Mouse (Mus musculus) forebrain, embryonic 12.5 days (tissue): ENCODE measurements at regions not wholly inside any gene's neighbourhood (a gene's known extent, or its start where the extent isn't known, plus 50 kb on each side); places are given as distances from the start of the nearest gene placed in this dataset.

Experiments
- ATAC-seq: fragments of 200-750 bp; cut with Nextera tagmentation; 2 replicates; pipeline ENCODE4 v1.8.0; 2017; ENCODE audit warnings: moderate TSS enrichment; ENCODE audit not compliant: low FRiP score
- H3K27ac ChIP-seq: fragments of 300-500 bp; sonication (generic); 2 replicates; pipeline ENCODE4 v1.5.1; 2016; ENCODE audit warnings: mild to moderate bottlenecking
- H3K27me3 ChIP-seq: fragments of 300-500 bp; sonication (generic); 2 replicates; pipeline ENCODE4 v1.6.1; 2016; ENCODE audit warnings: mild to moderate bottlenecking
- H3K36me3 ChIP-seq: fragments of 300-500 bp; sonication (generic); replicated peaks from 2 replicates; pipeline ENCODE4 v1.6.1; 2016; ENCODE audit warnings: mild to moderate bottlenecking
- H3K4me1 ChIP-seq: fragments of 300-500 bp; sonication (generic); 2 replicates; pipeline ENCODE4 v1.6.1; 2016
- H3K4me2 ChIP-seq: fragments of 300-500 bp; sonication (generic); 2 replicates; pipeline ENCODE4 v1.6.1; 2016; ENCODE audit warnings: mild to moderate bottlenecking, moderate library complexity
- H3K4me3 ChIP-seq: fragments of 300-500 bp; sonication (generic); replicated peaks from 2 replicates; pipeline ENCODE4 v1.5.1; 2016; ENCODE audit warnings: mild to moderate bottlenecking
- H3K9ac ChIP-seq: fragments of 300-500 bp; sonication (generic); 2 replicates; pipeline ENCODE4 v1.6.1; 2016; ENCODE audit warnings: mild to moderate bottlenecking
- H3K9me3 ChIP-seq: fragments of 300-500 bp; sonication (generic); 2 replicates; pipeline ENCODE4 v1.6.1; 2016
- WGBS: fragments of 180-500 bp; shearing (Covaris S2); methylation state at CpG from one replicate; pipeline ENCODE4 v1.1.7; 2016; 5-methylcytosine and 5-hydroxymethylcytosine counted together

- no peak overlapping the region for H3K9ac ChIP-seq
- H3K4me3 ChIP-seq: no peak overlapping the region
- H3K4me2 ChIP-seq: no peak overlapping the region
- H3K27me3 ChIP-seq: no peaks in the 10 kb centered on the region
- no peaks in the 10 kb centered on the region for H3K9me3 ChIP-seq
- 47% methylated on average over 4 of the region's 4 CpGs for WGBS
- H3K36me3 ChIP-seq: no peaks in the 10 kb centered on the region
- H3K4me1 ChIP-seq: peaks cover 5% of the 10 kb centered on the region; the same call in 1 of the 2 replicates
- ATAC-seq: no peak
- H3K27ac ChIP-seq: no peak overlapping the region
Measured at GRCm38 (mm10) chr9:98791709-98792108, 50.6 kb upstream of the Prr23a1 start.

GRCm38 (mm10) chr9:98773651-98774185 is 68.6 kb upstream of the Prr23a1 start:
- Histone ChIP-seq H3K27ac (no peak overlapping the region), H3K36me3 (no peaks in the 10 kb centered on the region), H3K9me3 (no peaks in the 10 kb centered on the region), H3K4me3 (no peak overlapping the region), H3K4me1 (no peaks in the 10 kb centered on the region), H3K27me3 (no peaks in the 10 kb centered on the region), H3K9ac (no peak overlapping the region), H3K4me2 (no peak overlapping the region)
- ATAC-seq: no peak
- WGBS: 75% methylated on average over 5 of the region's 5 CpGs

DNA sequence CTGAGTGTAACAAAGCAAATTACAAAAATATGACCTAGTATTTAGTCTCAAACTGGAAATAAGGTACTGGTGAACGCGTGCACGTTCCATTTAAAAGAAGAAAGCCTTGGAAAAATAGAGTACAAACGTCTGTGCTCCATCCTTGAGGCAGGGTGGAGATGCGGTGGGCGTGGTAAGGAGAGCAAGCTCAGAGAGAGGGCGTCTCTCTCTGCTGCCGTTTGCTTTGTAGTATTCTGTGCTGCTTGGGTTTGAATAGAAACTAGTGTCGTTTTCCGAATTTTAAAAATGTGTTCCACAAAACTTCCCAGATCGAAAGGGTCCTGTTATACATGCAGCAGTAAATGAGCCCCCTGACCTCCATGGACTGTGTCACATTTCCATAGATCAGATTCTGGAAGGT is 69.1 kb upstream of the Prr23a1 start:
- H3K9ac ChIP-seq: no peak overlapping the region
- 86% methylated on average over 11 of the region's 11 CpGs for WGBS

GRCm38 (mm10) chr9:98754764-98755163 is 87.5 kb upstream of the Prr23a1 start:
- no peak overlapping the region for H3K4me2 ChIP-seq
- H3K36me3 ChIP-seq: no peaks in the 10 kb centered on the region
- H3K4me3 ChIP-seq: no peak overlapping the region
- WGBS: 88% methylated on average over 4 of the region's 4 CpGs
- H3K9ac ChIP-seq: no peak overlapping the region
- no peaks in the 10 kb centered on the region for H3K27me3 ChIP-seq
- H3K9me3 ChIP-seq: no peaks in the 10 kb centered on the region
- ATAC-seq: no peak
- H3K4me1 ChIP-seq: no peaks in the 10 kb centered on the region
- no peak overlapping the region for H3K27ac ChIP-seq

More for the DNA sequence above, 69.1 kb upstream of the Prr23a1 start:
- no peak overlapping the region for H3K4me2 ChIP-seq
- no peaks in the 10 kb centered on the region for H3K4me1 ChIP-seq
- H3K36me3 ChIP-seq: no peaks in the 10 kb centered on the region
- H3K27ac ChIP-seq: no peak overlapping the region
- ATAC-seq: no peak
- H3K27me3 ChIP-seq: no peaks in the 10 kb centered on the region
- H3K9me3 ChIP-seq: no peaks in the 10 kb centered on the region
- no peak overlapping the region for H3K4me3 ChIP-seq

GRCm38 (mm10) chr9:98753356-98753953 is 88.8 kb upstream of the Prr23a1 start:
- no peaks in the 10 kb centered on the region for H3K9me3 ChIP-seq
- H3K4me3 ChIP-seq: no peak overlapping the region
- no peaks in the 10 kb centered on the region for H3K4me1 ChIP-seq
- ATAC-seq: no peak
- no peak overlapping the region for H3K27ac ChIP-seq
- H3K4me2 ChIP-seq: no peak overlapping the region
- WGBS: 75% methylated on average over 6 of the region's 6 CpGs
- H3K36me3 ChIP-seq: no peaks in the 10 kb centered on the region
- H3K27me3 ChIP-seq: no peaks in the 10 kb centered on the region
- H3K9ac ChIP-seq: no peak overlapping the region

GRCm38 (mm10) chr9:98743785-98744184 is 98.5 kb upstream of the Prr23a1 start:
- H3K27me3 ChIP-seq: no peaks in the 10 kb centered on the region
- H3K36me3 ChIP-seq: no peaks in the 10 kb centered on the region
- no peaks in the 10 kb centered on the region for H3K9me3 ChIP-seq
- no peaks in the 10 kb centered on the region for H3K4me1 ChIP-seq
- no peak overlapping the region for H3K4me2 ChIP-seq
- ATAC-seq: no peak
- no peak overlapping the region for H3K27ac ChIP-seq
- no peak overlapping the region for H3K9ac ChIP-seq
- H3K4me3 ChIP-seq: no peak overlapping the region

DNA sequence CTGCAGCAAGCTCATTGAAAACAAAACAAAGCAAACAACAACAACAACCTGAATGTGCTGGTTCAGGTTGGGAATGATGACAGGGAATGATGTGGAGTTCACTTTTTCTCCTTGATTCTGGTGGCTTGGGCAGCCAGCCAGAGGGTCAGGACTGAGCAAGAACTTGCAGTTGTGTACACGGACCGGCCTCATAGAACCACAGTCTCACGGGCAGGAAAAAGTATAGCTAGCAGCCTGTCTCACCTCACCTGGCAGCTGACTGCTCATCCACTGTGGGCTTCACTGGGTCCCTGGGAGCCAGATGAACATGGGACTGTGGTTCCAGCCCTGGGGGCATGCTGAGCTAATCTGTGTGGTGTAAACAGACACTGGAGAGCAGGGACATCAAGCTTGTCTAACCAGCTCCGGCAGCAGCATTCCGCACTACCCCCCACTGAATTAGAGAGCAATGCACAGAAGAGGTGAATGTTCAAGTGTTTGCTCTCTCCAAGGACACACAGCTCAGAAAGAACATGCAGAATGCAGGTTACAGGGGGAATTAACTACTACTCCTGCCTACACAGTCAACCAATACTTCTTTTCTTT is 114.9 kb upstream of the Prr23a1 start:
- no peak overlapping the region for H3K4me3 ChIP-seq
- H3K9me3 ChIP-seq: no peaks in the 10 kb centered on the region
- no peak for ATAC-seq
- no peaks in the 10 kb centered on the region for H3K36me3 ChIP-seq
- no peak overlapping the region for H3K27ac ChIP-seq
- 65% methylated on average over 5 of the region's 5 CpGs for WGBS
- H3K27me3 ChIP-seq: no peaks in the 10 kb centered on the region
- H3K9ac ChIP-seq: no peak overlapping the region
- H3K4me2 ChIP-seq: no peak overlapping the region
- H3K4me1 ChIP-seq: peaks cover 4% of the 10 kb centered on the region; the same call in 1 of the 2 replicates

DNA sequence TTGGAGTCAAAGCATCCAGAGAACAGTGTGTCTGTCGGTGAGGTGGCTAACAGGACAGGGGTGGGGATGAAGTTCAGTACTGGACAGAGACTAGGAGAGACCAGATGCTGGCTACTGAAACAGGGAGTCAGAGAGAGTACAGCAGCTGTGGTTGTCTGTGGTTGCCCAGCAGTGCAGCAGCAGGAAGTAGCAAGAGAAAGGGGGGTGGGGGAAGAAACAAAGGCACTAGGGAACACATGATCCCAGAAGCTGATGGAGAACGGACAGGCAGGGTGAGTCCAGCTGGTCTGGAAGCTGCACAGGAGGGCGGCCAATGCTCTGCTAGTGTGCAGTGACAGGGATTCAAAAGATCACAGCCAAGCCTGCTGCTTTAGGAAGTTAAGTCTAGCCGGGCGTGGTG is 115.7 kb upstream of the Prr23a1 start:
- Histone ChIP-seq H3K4me1 (peaks cover 4% of the 10 kb centered on the region; the same call in 1 of the 2 replicates), H3K27me3 (no peaks in the 10 kb centered on the region), H3K4me3 (no peak overlapping the region), H3K27ac (no peak overlapping the region), H3K9me3 (no peaks in the 10 kb centered on the region), H3K36me3 (no peaks in the 10 kb centered on the region), H3K4me2 (no peak overlapping the region), H3K9ac (no peak overlapping the region)
- ATAC-seq: no peak
- 49% methylated on average over 5 of the region's 5 CpGs for WGBS

DNA sequence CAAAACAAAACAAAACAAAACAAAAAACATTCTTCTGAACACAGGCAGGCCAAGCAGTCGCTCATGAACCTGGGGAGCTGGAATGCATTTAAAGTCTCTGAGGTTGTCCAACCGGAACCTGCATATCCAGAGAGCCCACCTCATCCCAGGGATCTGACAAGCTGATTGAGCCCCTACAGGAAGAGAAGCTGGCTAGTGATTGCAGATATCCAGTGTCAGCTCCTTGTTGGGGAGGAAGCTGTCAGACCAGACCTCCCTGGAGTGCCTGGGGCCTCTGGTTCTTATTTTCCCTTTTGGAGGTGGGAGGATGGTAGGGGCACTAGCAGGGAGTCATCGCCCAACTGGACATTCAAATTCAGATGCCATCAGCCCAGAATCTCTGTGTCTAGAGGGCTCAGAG is 119.4 kb upstream of the Prr23a1 start:
- Histone ChIP-seq H3K27ac (no peak overlapping the region), H3K9ac (no peak overlapping the region), H3K4me3 (no peak overlapping the region), H3K4me2 (no peak overlapping the region), H3K4me1 (peaks cover 4% of the 10 kb centered on the region; the same call in 1 of the 2 replicates), H3K9me3 (no peaks in the 10 kb centered on the region), H3K27me3 (no peaks in the 10 kb centered on the region), H3K36me3 (no peaks in the 10 kb centered on the region)
- 84% methylated on average over 3 of the region's 3 CpGs for WGBS
- no peak for ATAC-seq

- WGBS: 88% methylated on average over 5 of the region's 5 CpGs
- H3K27me3 ChIP-seq: no peaks in the 10 kb centered on the region
- no peaks in the 10 kb centered on the region for H3K9me3 ChIP-seq
- H3K4me3 ChIP-seq: no peak overlapping the region
- no peak overlapping the region for H3K4me2 ChIP-seq
- H3K27ac ChIP-seq: no peak overlapping the region
- H3K4me1 ChIP-seq: no peaks in the 10 kb centered on the region
- H3K36me3 ChIP-seq: no peaks in the 10 kb centered on the region
- ATAC-seq: no peak
- H3K9ac ChIP-seq: no peak overlapping the region
Measured at GRCm38 (mm10) chr9:98721381-98721780, 119.9 kb upstream of the Mrps22 start.

DNA sequence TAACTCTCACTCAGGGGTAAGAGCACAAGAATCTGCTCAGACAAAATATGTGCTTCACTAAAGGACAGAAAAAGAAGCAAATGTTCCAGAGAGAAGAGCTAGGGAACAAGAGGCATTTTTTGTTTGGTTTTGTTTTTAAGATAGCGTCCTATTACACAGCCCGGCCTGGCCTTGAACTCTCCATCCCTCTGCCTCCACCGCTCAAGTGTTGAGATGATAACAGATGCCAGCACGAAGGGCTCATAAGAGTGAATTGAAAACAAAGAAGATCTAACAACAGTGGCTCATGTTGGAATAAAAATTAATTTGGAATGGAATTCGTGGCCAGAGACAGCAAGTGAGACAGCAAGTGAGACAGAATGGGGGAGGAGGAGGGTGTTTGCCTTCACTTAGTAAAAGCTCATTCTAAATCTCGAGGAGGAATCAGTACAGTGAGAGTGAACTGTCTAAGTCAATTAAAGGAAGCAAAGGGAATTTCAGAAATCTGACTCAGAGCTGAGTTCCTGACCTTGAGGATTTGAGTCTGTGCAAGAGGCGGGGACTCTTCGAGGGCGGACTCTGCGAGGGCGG is 116.3 kb upstream of the Mrps22 start:
- no peak overlapping the region for H3K27ac ChIP-seq
- no peak overlapping the region for H3K9ac ChIP-seq
- no peaks in the 10 kb centered on the region for H3K36me3 ChIP-seq
- no peak for ATAC-seq
- H3K9me3 ChIP-seq: no peaks in the 10 kb centered on the region
- H3K4me1 ChIP-seq: no peaks in the 10 kb centered on the region
- no peak overlapping the region for H3K4me2 ChIP-seq
- H3K27me3 ChIP-seq: no peaks in the 10 kb centered on the region
- WGBS: 80% methylated on average over 11 of the region's 11 CpGs
- no peak overlapping the region for H3K4me3 ChIP-seq

DNA sequence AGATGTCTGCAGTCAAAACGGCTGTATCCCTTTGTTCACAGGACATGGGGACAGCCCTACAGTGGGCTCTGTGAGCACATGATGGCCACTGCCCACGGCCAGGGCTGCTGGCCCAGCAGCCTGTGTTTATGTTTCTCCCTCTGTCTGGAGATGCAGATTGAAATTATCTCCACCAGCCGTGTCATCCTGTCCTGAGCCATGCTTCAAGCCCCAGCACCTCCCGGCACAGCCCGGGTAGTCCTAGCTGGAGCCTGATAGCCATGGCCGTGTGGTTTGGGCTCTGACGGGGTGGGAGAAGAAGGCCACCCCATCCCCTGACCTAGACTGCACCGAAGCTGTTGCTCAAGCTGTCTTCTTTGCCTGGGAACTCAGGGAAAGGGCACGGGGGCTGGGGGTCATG is 113.2 kb upstream of the Mrps22 start:
- no peaks in the 10 kb centered on the region for H3K9me3 ChIP-seq
- WGBS: 92% methylated on average over 9 of the region's 9 CpGs
- no peak overlapping the region for H3K4me3 ChIP-seq
- H3K9ac ChIP-seq: no peak overlapping the region
- H3K4me1 ChIP-seq: no peaks in the 10 kb centered on the region
- H3K27ac ChIP-seq: no peak overlapping the region
- ATAC-seq: no peak
- H3K36me3 ChIP-seq: no peaks in the 10 kb centered on the region
- no peaks in the 10 kb centered on the region for H3K27me3 ChIP-seq
- no peak overlapping the region for H3K4me2 ChIP-seq

GRCm38 (mm10) chr9:98712826-98713225 is 111.4 kb upstream of the Mrps22 start:
- WGBS: 93% methylated on average over 7 of the region's 7 CpGs
- H3K4me2 ChIP-seq: no peak overlapping the region
- H3K27me3 ChIP-seq: no peaks in the 10 kb centered on the region
- H3K9me3 ChIP-seq: no peaks in the 10 kb centered on the region
- H3K4me1 ChIP-seq: 0 out of 2 replicates have a peak, but pooled peaks cover 5% of the 10 kb centered on the region
- H3K9ac ChIP-seq: no peak overlapping the region
- H3K36me3 ChIP-seq: no peaks in the 10 kb centered on the region
- no peak overlapping the region for H3K27ac ChIP-seq
- ATAC-seq: no peak
- no peak overlapping the region for H3K4me3 ChIP-seq
